Mouse (Mus musculus) lung, adult 2 months (tissue): Measurements from ENCODE around the gene Pus7. TPM values are rescaled to one million over a fixed set of nuclear protein-coding genes. Genes with fewer than 3 reads are reported as not detected.

Experiments
- DNase-seq: peaks from one replicate; pipeline ENCODE4 v3.0.0; 2022
- H3K4me1 ChIP-seq: fragments of 200-500 bp; 2 replicates; pipeline ENCODE4 v1.6.1; 2011; ENCODE audit warnings: low read length; ENCODE audit not compliant: control insufficient read depth, insufficient read depth
- H3K4me3 ChIP-seq: fragments of 200-500 bp; replicated peaks from 2 replicates; pipeline ENCODE3; 2011; ENCODE audit warnings: low read depth, mild to moderate bottlenecking, control low read depth, low read length; ENCODE audit errors: extremely low read depth
- CTCF ChIP-seq: fragments of 200-500 bp; IDR thresholded peaks from 2 replicates; pipeline ENCODE4 v1.5.1; 2011; ENCODE audit warnings: mild to moderate bottlenecking, low read length, control low read depth; ENCODE audit not compliant: insufficient read depth
- POLR2A ChIP-seq: fragments of 200-500 bp; IDR thresholded peaks from 2 replicates; pipeline ENCODE4 v1.6.1; 2011; ENCODE audit warnings: low read depth, mild to moderate bottlenecking, control low read depth, low read length, borderline replicate concordance; ENCODE audit errors: extremely low read depth
- WGBS: fragments of 180-500 bp; shearing (Covaris S2); methylation state at CpG from one replicate; pipeline ENCODE4 v1.1.7; 2018; 5-methylcytosine and 5-hydroxymethylcytosine counted together
- polyA plus RNA-seq: library from polyadenylated mRNA; depleted of rRNA; stranded (reverse); fragments of >200 nt; gene quantifications from 2 replicates; pipeline ENCODE4 v1.2.3, GENCODE M21; 2012

Pus7 gene
- polyA plus RNA-seq, 1 experiment = 3.1 TPM

- TF ChIP-seq POLR2A (no peak), CTCF (peak; percentile 77)
- 43% methylated on average over 2 of the region's 2 CpGs for WGBS
Observed at GRCm38 (mm10) chr5:23758633-23759032, 24.9 kb downstream of the Pus7 start.

DNA sequence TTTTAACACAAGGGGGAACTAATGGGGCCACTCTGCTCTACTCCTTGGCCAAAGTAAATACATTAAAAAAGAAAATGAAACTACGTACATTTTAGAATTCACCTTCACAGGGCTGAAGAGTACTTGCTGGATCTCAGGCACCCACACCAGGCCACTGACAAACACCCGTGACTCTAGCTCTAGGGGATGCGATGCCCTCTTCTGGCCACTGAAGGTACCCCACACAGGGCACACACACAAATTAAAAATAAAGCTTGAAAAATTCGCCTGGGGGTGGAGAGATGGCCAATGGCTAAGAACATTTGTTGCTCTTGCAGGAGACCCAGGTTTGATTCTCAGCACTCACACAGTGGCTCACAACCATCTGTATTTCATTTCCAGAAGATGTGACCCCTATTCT lies 27.1 kb downstream of the Pus7 start:
- no peak for TF ChIP-seq POLR2A
- no peak for DNase-seq
- Histone ChIP-seq H3K4me3 (no peak overlapping the region), H3K4me1 (no peaks in the 10 kb centered on the region)
- 96% methylated on average over 4 of the region's 4 CpGs for WGBS

More at GRCm38 (mm10) chr5:23758633-23759032, 24.9 kb downstream of the Pus7 start:
- peak; percentile 37 for DNase-seq
- Histone ChIP-seq H3K4me3 (no peak overlapping the region), H3K4me1 (no peaks in the 10 kb centered on the region)

DNA sequence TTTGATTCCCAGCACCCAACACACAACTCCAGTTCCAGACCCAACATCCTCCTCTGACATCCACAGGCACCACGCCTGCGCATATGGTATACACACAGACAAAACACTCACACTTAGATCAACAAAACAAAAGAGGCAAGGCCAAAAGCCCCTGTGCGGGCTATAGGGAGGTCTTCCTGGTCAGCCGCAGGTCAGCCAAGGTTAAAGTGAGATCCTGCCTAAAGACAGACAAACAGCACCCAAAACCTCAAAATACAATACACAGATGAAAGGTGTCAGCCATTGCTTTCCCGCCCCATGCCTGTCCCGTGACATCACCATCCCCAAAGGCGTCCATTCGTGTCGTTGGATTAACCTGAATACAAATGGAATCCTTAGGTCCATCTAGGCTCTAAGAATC lies 27.9 kb downstream of the Pus7 start:
- 96% methylated on average over 9 of the region's 9 CpGs for WGBS
- no peaks in the 10 kb centered on the region for H3K4me1 ChIP-seq
- no peak overlapping the region for H3K4me3 ChIP-seq
- TF ChIP-seq POLR2A = no peak
- TF ChIP-seq CTCF = no peak
- no peak for DNase-seq

GRCm38 (mm10) chr5:23749882-23750281 lies 33.6 kb downstream of the Pus7 start:
- 61% methylated on average over 2 of the region's 2 CpGs for WGBS
- H3K4me3 ChIP-seq = no peak overlapping the region

DNA sequence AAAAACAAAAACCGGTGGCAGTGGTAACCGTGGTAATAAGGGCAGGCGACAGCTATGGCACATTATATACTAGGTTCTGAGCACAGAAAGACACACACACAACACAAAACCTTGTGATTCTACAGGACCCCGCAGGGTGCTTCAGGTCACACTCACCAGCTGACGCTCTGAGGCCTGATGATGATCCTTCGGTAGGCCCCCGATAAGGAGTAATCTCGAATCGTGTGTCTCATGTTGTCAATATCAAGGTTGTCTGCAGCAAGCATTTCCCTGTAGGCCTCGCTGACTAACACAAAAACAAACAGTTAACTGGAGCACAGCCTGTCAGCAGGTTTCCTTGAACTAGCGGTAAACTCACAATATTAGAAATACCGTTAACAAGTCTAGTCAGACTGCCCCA lies 40.2 kb downstream of the Pus7 start:
- no peak for DNase-seq
- Histone ChIP-seq H3K4me1 (no peaks in the 10 kb centered on the region), H3K4me3 (no peak overlapping the region)
- TF ChIP-seq CTCF = no peak
- TF ChIP-seq POLR2A = no peak
- WGBS = 93% methylated on average over 12 of the region's 12 CpGs

More at GRCm38 (mm10) chr5:23749882-23750281, 33.6 kb downstream of the Pus7 start:
- DNase-seq = no peak
- H3K4me1 ChIP-seq = no peaks in the 10 kb centered on the region
- TF ChIP-seq POLR2A (no peak), CTCF (no peak)

GRCm38 (mm10) chr5:23737111-23737510 lies 46.4 kb downstream of the Pus7 start:
- no peak for TF ChIP-seq POLR2A
- TF ChIP-seq CTCF = no peak
- H3K4me1 ChIP-seq = no peaks in the 10 kb centered on the region
- no peak for DNase-seq
- no peak overlapping the region for H3K4me3 ChIP-seq
- WGBS = 90% methylated on average over 4 of the region's 4 CpGs

DNA sequence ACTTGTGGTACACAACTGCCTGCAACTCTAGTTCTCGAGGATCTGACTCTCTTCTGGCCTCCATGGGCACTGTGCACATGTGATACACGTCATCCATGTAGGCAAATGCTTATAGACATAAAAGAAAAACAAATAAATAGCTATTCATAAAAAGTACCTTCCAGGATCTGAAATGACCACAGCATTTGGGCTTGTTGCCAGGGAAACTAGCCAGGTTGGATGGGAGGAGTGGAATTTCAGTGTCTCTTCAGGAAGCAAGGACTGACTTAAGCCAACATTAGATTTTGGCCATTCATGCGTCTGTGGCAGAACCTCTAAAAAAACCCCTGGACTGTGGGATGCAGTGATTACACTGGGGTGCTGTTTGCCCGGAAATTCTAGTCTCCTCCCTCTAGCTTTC lies 47.1 kb downstream of the Pus7 start:
- no peak for TF ChIP-seq POLR2A
- TF ChIP-seq CTCF = no peak
- 42% methylated on average over 4 of the region's 4 CpGs for WGBS
- no peaks in the 10 kb centered on the region for H3K4me1 ChIP-seq
- no peak for DNase-seq
- H3K4me3 ChIP-seq = no peak overlapping the region

DNA sequence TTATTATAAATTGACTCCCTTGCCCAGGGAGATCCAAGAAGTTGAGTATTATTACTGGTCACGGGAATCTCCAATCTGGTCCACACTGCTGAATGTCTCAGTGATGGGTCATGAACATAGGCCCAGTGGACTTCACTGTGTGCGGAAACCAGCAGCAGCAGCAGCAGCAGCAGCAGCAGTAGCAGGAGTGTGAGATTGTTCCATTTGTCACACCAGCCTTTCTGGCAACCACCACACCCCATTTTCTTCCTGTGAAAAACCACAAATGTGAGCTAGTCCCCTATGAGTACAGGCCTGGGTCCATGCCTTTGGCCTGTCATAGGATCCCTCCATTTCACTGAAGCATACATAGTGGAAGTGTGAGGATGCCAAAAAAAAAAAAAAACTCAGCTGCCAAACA lies 61.6 kb downstream of the Pus7 start:
- 93% methylated on average over 2 of the region's 2 CpGs for WGBS
- TF ChIP-seq POLR2A = no peak
- TF ChIP-seq CTCF = no peak
- Histone ChIP-seq H3K4me1 (no peaks in the 10 kb centered on the region), H3K4me3 (no peak overlapping the region)
- no peak for DNase-seq

DNA sequence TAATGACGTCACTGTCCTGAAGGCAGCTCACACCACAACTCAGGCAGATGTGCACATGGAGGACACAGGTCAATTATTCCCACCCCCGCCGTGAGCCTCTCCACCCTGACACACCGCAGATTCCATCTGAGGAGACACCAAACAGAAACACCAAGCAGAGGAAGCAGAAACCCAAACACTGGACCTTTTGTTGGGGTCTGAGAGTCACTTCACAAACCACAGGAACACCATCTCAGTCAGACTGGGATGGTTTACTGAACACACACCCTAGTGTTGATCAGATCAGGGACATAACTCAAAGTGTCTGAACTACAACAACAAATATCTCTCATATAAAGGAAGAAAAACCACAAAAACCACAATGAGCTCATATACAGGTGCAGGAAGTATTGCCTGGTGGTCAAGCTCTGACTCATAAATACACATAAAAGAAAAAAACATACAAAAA lies 64.6 kb downstream of the Pus7 start:
- Histone ChIP-seq H3K4me1 (no peaks in the 10 kb centered on the region), H3K4me3 (no peak overlapping the region)
- no peak for TF ChIP-seq POLR2A
- no peak for TF ChIP-seq CTCF
- no peak for DNase-seq
- 60% methylated on average over 4 of the region's 4 CpGs for WGBS

- no peak for TF ChIP-seq CTCF
- no peak for TF ChIP-seq POLR2A
- no peak for DNase-seq
- Histone ChIP-seq H3K4me1 (no peaks in the 10 kb centered on the region), H3K4me3 (no peak overlapping the region)
- 38% methylated on average over 1 of the region's 1 CpGs for WGBS
Observed at GRCm38 (mm10) chr5:23718182-23718534, 65.4 kb downstream of the Pus7 start.

DNA sequence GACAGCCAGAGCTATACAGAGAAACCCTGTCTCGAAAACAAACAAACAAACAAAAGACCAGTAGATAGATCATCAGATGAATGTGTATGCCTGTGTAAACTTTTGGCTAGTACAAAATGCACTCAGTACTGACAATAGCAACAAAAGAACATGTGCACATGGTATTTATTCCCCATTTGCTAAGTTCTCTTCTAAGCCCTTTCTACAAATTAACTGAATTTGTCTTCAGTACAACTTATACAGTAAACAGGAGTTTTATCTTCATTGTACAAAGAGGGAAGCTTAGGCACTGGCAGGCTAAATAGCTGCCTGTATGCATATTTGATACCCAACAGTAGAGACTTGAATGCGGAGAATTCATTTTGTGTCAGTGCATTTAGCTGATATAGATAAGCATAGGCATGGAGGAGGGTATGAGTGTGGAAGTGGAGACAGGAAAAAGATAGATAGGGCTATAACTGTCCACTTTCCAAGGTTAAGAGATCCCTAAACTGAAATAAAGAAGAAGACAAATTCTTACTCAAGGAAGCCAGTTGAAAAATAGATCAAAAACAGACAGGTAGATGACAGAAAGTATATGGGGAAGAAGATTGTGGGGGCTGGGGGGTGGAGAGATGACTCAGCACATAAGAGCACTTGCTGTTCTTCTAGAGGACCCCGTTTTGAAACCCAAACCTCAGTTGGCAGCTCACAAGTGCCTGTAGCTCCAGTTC lies 65.9 kb downstream of the Pus7 start:
- no peaks in the 10 kb centered on the region for H3K4me1 ChIP-seq
- no peak for TF ChIP-seq CTCF
- no peak for TF ChIP-seq POLR2A
- WGBS = 69% methylated on average over 3 of the region's 3 CpGs
- DNase-seq = no peak
- no peak overlapping the region for H3K4me3 ChIP-seq
